Mouse (Mus musculus): ENCODE measurements around the gene Rgs13. TPM values are rescaled to one million over a fixed set of nuclear protein-coding genes. Genes with fewer than 3 reads are reported as not detected.

The Rgs13 gene
- polyA plus RNA-seq (2012; rRNA removed): not detected in 2 replicates

GRCm38 (mm10) chr1:144177166-144177565 lies at the start of gene Rgs13:
Rgs13 (minus strand) TSS chr1:144177372.

Other genes with a start within 250 kb of the Rgs13 start
- gene Rgs2, start 173.2 kb downstream of the Rgs13 start, polyA plus RNA-seq (2012; rRNA removed): 9.9 and 11.2 TPM in 2 replicates
- 1.1 and 2.6 TPM in 2 replicates for gene Rgs1, start 71.9 kb upstream of the Rgs13 start, polyA plus RNA-seq (2012; rRNA removed)

Data from liver, embryonic 18 days (tissue).